ENCODE assay signal across 8 mouse cellular contexts in the genomic region with DNA sequence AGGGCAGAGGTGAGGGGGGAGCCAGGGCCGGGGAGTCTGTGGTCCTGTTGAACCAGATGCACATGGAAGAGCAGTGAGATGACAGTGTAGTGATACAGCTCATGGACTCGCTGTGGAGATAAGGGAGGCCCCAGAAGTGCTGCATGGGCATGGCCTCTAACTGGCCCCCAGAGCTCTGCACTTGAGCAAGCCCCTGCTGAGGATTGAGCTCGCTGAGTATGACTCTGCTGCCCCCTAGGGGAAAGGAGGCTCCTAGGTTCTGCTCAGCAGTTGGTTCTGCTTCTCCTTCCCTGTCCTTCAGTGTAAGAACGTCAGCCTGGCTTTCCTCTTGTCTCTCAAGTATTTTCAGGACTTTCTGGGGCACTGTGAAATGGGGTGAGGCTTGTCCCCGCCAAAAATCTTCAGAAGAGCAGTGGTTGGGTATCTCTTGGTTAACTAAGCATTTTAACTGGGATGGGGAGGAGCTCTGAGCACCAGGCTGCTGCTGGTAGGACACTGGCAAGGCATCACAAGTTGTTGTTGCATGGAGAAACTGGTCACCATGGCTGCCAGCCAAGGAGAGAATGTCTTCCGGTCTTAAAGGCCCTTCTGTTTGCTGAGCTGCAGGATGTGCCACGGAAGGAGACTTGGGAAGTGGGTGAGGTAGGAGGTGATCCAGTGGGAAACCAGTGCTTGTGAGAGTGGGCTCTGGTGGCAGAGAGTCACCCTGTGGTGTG. TPM values are rescaled to one million over a fixed set of nuclear protein-coding genes. Genes with fewer than 3 reads are reported as not detected.
DNase-seq lines count a peak whose midpoint lies in the region; ATAC-seq lines count a peak whose summit lies in the region.

No protein-coding gene starts in this region.

- H3K9ac ChIP-seq in heart, embryonic 14.5 days (ENCODE audit: low read length): no peak overlapping the region
- no peak overlapping the region; the same call in 1 of the 2 replicates for H3K9ac ChIP-seq in liver, embryonic 12.5 days
- H3K9ac ChIP-seq in stomach, embryonic 15.5 days: no peak overlapping the region

- H3K9me3 ChIP-seq in heart, embryonic 14.5 days (ENCODE audit: control insufficient read depth, low read length): no peaks in the 10 kb centered on the region
- no peaks in the 10 kb centered on the region for H3K9me3 ChIP-seq in liver, embryonic 12.5 days (replicated peaks)
- no peaks in the 10 kb centered on the region for H3K9me3 ChIP-seq in stomach, embryonic 15.5 days

- no peaks in the 10 kb centered on the region; the same call in none of the 2 replicates for H3K27me3 ChIP-seq in heart, embryonic 14.5 days (ENCODE audit: control insufficient read depth, insufficient read depth, low read length)
- peaks cover 53% of the 10 kb centered on the region for H3K27me3 ChIP-seq in liver, embryonic 12.5 days (replicated peaks)
- no peaks in the 10 kb centered on the region; the same call in 1 of the 2 replicates for H3K27me3 ChIP-seq in stomach, embryonic 15.5 days (replicated peaks)

- no peak overlapping the region for H3K4me2 ChIP-seq in heart, embryonic 14.5 days (ENCODE audit: low read length)
- H3K4me2 ChIP-seq in liver, embryonic 12.5 days: peak overlapping the region; percentile 28
- no peak overlapping the region for H3K4me2 ChIP-seq in stomach, embryonic 15.5 days

- H3K36me3 ChIP-seq in heart, embryonic 14.5 days (ENCODE audit: control insufficient read depth, insufficient read depth, low read length): no peaks in the 10 kb centered on the region
- no peaks in the 10 kb centered on the region for H3K36me3 ChIP-seq in liver, embryonic 12.5 days
- no peaks in the 10 kb centered on the region for H3K36me3 ChIP-seq in stomach, embryonic 15.5 days

- peak; percentile 96 for ATAC-seq in CD4-positive, CD25-positive, alpha-beta regulatory T cell, adult 4 months
- peak; percentile 62; the same call in 1 of the 2 replicates for ATAC-seq in heart, embryonic 14.5 days (ENCODE audit: insufficient number of reproducible peaks, insufficient read depth, low FRiP score, low read depth)
- ATAC-seq in liver, embryonic 12.5 days: peak; percentile 85
- ATAC-seq in stomach, embryonic 15.5 days (ENCODE audit: insufficient read depth, low FRiP score, low read depth): peak; percentile 78

- H3K27ac ChIP-seq in heart, embryonic 14.5 days (replicated peaks in 1 of 2; ENCODE audit: control insufficient read depth in 1 of 2, insufficient read depth in 1 of 2, low read depth in 2 of 2, low read length in 2 of 2): no peak overlapping the region
- no peak overlapping the region for H3K27ac ChIP-seq in liver, embryonic 12.5 days
- no peak overlapping the region for H3K27ac ChIP-seq in stomach, embryonic 15.5 days

- WGBS in heart, embryonic 14.5 days: 13% methylated on average over 7 of the region's 7 CpGs
- WGBS in liver, embryonic 12.5 days (ENCODE audit: insufficient replicate concordance): 19% methylated on average over 7 of the region's 7 CpGs
- WGBS in stomach, embryonic 15.5 days: 24% methylated on average over 7 of the region's 7 CpGs

- peaks cover 4 to 7% of the 10 kb centered on the region in 2 experiments; a peak in 2 of 4 replicates for H3K4me1 ChIP-seq in heart, embryonic 14.5 days (ENCODE audit: control insufficient read depth in 2 of 2, insufficient read depth in 2 of 2, low read length in 2 of 2)
- peaks cover 65% of the 10 kb centered on the region for H3K4me1 ChIP-seq in liver, embryonic 12.5 days
- 0 out of 2 replicates have a peak, but pooled peaks cover 3% of the 10 kb centered on the region for H3K4me1 ChIP-seq in stomach, embryonic 15.5 days

- H3K4me3 ChIP-seq in heart, embryonic 14.5 days (ENCODE audit: control insufficient read depth in 1 of 2, insufficient read depth in 1 of 2, low read depth in 1 of 2, low read length in 2 of 2): no peak overlapping the region
- no peak overlapping the region for H3K4me3 ChIP-seq in liver, embryonic 12.5 days
- H3K4me3 ChIP-seq in stomach, embryonic 15.5 days (replicated peaks): no peak overlapping the region

- peak; percentile 47 for DNase-seq in brain, embryonic 18.5 days (ENCODE audit: low read depth, low spot score)
- DNase-seq in fibroblast of lung, adult 2 months (ENCODE audit: low read depth): peak; percentile 35
- peak; percentile 91 for DNase-seq in kidney, postnatal 10 days
- DNase-seq in neural tube, embryonic 10.5 days (ENCODE audit: extremely low spot score, low spot score): peak; percentile 84

RNA-seq across cellular contexts. Expression of a gene that starts 3.0 kb away (rescaled TPM):
- not detected for polyA plus RNA-seq in CD4-positive, CD25-positive, alpha-beta regulatory T cell, adult 4 months (2017; shearing (Covaris generic))
- not detected in 2 replicates for polyA plus RNA-seq in heart, embryonic 14.5 days (2014; fragmentation: Nextera tagmentation; extraction: Ambion mirVana)
- not detected in 2 replicates for polyA plus RNA-seq in liver, embryonic 12.5 days (2016; fragmentation: Nextera tagmentation; extraction: Ambion mirVana)
- not detected in 2 replicates for polyA plus RNA-seq in stomach, embryonic 15.5 days (2015; fragmentation: Nextera tagmentation; extraction: Ambion mirVana)

RNA-seq across cellular contexts. Expression of a gene that starts 16.5 kb away (rescaled TPM):
- not detected for polyA plus RNA-seq in CD4-positive, CD25-positive, alpha-beta regulatory T cell, adult 4 months (2017; shearing (Covaris generic))
- not detected in 2 replicates for polyA plus RNA-seq in heart, embryonic 14.5 days (2014; fragmentation: Nextera tagmentation; extraction: Ambion mirVana)
- polyA plus RNA-seq in liver, embryonic 12.5 days (2016; fragmentation: Nextera tagmentation; extraction: Ambion mirVana): not detected in 2 replicates
- polyA plus RNA-seq in stomach, embryonic 15.5 days (2015; fragmentation: Nextera tagmentation; extraction: Ambion mirVana): not detected in 2 replicates

RNA-seq across cellular contexts. Expression of a gene that starts 18.0 kb away (rescaled TPM):
- not detected for polyA plus RNA-seq in CD4-positive, CD25-positive, alpha-beta regulatory T cell, adult 4 months (2017; shearing (Covaris generic))
- polyA plus RNA-seq in heart, embryonic 14.5 days (2014; fragmentation: Nextera tagmentation; extraction: Ambion mirVana): 0.27 TPM in 1 of 2 replicates, not detected in the other
- not detected in 2 replicates for polyA plus RNA-seq in liver, embryonic 12.5 days (2016; fragmentation: Nextera tagmentation; extraction: Ambion mirVana)
- not detected in 2 replicates for polyA plus RNA-seq in stomach, embryonic 15.5 days (2015; fragmentation: Nextera tagmentation; extraction: Ambion mirVana)

RNA-seq across cellular contexts. Expression of a gene that starts 18.4 kb away (rescaled TPM):
- polyA plus RNA-seq in CD4-positive, CD25-positive, alpha-beta regulatory T cell, adult 4 months (2017; shearing (Covaris generic)): not detected
- polyA plus RNA-seq in heart, embryonic 14.5 days (2014; fragmentation: Nextera tagmentation; extraction: Ambion mirVana): 0.05 TPM in 1 of 2 replicates, not detected in the other
- 0.05 TPM in 1 of 2 replicates, not detected in the other for polyA plus RNA-seq in liver, embryonic 12.5 days (2016; fragmentation: Nextera tagmentation; extraction: Ambion mirVana)
- polyA plus RNA-seq in stomach, embryonic 15.5 days (2015; fragmentation: Nextera tagmentation; extraction: Ambion mirVana): not detected in 2 replicates

RNA-seq across cellular contexts. Expression of a gene that starts 34.6 kb away (rescaled TPM):
- polyA plus RNA-seq in CD4-positive, CD25-positive, alpha-beta regulatory T cell, adult 4 months (2017; shearing (Covaris generic)): not detected
- polyA plus RNA-seq in heart, embryonic 14.5 days (2014; fragmentation: Nextera tagmentation; extraction: Ambion mirVana): not detected in 2 replicates
- polyA plus RNA-seq in liver, embryonic 12.5 days (2016; fragmentation: Nextera tagmentation; extraction: Ambion mirVana): not detected in 2 replicates
- not detected in 2 replicates for polyA plus RNA-seq in stomach, embryonic 15.5 days (2015; fragmentation: Nextera tagmentation; extraction: Ambion mirVana)

Comparison
In these comparisons a context has a peak if more than half of its experiments do, and no peak if none do; other contexts are left out.
1. DNase-seq: peak in every context shown above with its lines; median percentile 91 in kidney, postnatal 10 days; 84 in neural tube, embryonic 10.5 days; 47 in brain, embryonic 18.5 days; 35 in fibroblast of lung, adult 2 months.